Mouse (Mus musculus) urinary bladder, postnatal 14 days (tissue): ENCODE data around the gene Spata2.
A peak's percentile ranks its signal among the peaks of the same experiment; 100 is the strongest.

Source experiments
- DNase-seq: peaks from one replicate; pipeline ENCODE4 v3.0.0; 2021; ENCODE audit warnings: low spot score

Gene Spata2

GRCm38 (mm10) chr2:167510485-167510884, 17.8 kb upstream of the Spata2 start:
- DNase-seq: no peak

DNA sequence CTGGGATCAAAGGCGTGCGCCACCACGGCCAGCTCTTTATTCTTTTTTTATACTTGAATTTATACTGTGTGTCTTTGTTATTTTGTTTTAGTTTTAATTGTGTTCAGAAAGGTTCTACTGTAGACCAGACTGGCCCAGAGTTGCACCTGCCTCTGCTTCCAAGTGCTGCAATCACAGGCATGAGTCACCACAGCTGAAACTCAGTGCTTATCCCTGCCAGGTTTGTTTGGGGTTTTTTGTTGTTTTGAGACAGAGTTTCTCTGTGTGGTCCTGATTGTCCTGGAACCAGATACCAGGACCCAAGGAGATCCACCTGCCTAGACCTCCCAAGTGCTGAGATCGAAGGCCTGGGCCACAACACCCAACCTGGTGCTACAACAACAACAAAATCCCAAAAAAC, 15.9 kb upstream of the Spata2 start:
- DNase-seq: no peak

DNA sequence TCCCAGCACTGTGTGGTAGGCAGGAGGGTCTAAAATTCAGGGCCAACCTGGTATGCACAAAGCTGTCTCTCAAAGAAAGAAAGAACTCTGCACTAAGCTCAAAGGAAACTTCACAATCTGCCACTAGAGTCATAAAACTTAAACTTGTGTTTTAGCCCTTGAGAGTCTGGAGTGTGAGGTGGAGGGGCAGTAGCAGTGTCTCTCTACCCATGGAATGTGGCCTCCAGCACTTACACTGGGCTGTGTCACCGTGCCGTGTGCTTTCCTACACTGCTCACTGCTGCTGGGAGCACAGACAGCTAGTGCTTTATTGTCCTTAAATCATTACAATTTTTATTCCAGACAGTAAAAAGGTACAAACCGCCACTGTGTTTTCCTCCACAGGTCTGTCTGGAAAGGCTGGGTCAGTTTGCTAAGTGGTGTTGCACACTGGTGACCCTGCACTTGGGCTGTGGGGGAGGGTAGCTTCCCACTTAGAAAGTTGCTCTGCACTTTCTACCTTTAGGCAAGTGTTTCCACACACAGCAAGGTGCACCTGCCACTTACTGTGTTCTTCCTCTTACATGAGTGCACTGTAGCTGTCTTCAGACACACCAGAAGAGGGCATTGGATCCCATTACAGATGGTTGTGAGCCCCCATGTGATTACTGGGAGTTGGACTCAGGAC, 15.2 kb upstream of the Spata2 start:
- no peak for DNase-seq

GRCm38 (mm10) chr2:167506546-167507260, 14.0 kb upstream of the Spata2 start:
- DNase-seq: no peak

GRCm38 (mm10) chr2:167505127-167505526, 12.4 kb upstream of the Spata2 start:
- DNase-seq: no peak

GRCm38 (mm10) chr2:167503896-167504349, 11.2 kb upstream of the Spata2 start:
- peak; percentile 57 for DNase-seq

DNA sequence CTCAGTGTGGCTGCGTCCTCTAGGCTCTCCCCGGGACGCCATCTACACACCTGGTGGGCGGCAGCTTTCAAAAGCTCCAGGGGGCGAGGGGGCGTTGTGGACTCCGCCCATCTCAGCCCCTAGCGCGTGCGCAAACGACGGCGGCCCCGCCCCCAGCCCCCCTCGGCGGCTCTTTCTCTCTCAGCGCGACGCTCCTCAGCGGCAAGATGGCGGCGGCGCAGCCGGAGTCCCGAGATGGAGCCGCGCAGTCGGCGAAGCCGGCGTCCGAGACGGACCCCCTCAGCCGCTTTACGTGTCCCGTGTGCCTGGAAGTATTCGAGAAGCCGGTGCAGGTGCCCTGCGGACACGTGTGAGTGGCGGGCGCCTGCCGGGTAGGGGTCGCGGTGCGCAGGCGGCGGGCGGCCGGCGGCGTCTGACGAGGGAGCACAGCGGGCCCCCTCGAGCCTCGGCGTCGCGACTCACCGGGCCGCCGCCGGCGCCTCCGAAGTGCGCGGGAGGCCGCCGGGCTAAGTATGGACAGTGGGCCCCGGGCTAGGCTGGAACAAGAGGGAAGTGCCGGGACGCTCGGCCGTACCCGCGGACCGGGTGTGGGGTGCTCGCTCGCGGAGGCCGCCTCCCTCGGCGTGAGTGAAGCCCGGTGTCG, 10.7 kb upstream of the Spata2 start:
- peak; percentile 90 for DNase-seq

- no peak for DNase-seq
Measured at GRCm38 (mm10) chr2:167502554-167503252, 10.0 kb upstream of the Spata2 start.

GRCm38 (mm10) chr2:167497272-167497671, 4.6 kb upstream of the Spata2 start:
- peak; percentile 55 for DNase-seq

DNA sequence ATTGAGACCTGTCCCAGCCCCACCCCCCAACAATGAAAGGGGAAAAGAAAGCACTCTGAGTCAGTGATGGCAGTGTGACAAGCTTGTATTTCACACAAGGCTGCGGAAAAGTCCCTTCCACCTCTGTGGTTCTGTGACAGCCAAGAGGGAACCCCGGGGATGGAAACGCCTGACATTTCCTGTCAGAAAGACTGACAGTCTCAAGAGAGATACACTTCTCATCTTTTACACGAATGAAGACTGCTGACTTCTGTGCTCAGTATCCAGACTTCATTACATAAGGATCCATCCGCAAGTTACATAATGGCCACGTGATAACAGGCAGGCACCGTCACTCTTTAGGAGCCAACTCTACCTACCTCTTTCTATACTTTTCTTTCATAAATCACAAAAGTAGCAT, 3.8 kb upstream of the Spata2 start:
- DNase-seq: no peak

- peak; percentile 41 for DNase-seq
Measured at GRCm38 (mm10) chr2:167491757-167492708, 654 bp downstream of the Spata2 start, which contains the start of gene Rnf114. Rnf114 (plus strand) TSS chr2:167492645.

GRCm38 (mm10) chr2:167490813-167491525, 1.7 kb downstream of the Spata2 start:
- DNase-seq: no peak

- DNase-seq: no peak
Measured at GRCm38 (mm10) chr2:167487994-167488393, 4.7 kb downstream of the Spata2 start.

DNA sequence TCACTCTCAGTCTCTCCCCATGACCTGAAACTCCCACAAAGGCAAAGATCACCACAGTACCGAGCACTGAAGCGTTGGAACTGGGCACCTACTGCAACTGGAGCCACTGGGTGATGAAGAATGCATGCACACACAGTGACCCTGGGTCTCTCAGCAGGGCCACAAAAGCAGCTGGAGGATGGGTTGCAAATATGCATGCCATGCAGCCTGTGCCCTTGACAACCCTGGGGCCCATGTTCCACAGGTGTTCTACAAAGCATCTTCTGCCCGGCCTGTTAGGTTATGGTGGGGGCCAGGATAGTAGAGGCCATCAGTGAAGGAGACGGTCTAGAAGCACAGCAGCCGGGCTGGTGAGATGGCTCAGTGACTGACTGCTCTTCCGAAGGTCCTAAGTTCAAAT, 5.1 kb downstream of the Spata2 start:
- no peak for DNase-seq

- no peak for DNase-seq
Measured at GRCm38 (mm10) chr2:167486573-167486972, 6.1 kb downstream of the Spata2 start.

DNA sequence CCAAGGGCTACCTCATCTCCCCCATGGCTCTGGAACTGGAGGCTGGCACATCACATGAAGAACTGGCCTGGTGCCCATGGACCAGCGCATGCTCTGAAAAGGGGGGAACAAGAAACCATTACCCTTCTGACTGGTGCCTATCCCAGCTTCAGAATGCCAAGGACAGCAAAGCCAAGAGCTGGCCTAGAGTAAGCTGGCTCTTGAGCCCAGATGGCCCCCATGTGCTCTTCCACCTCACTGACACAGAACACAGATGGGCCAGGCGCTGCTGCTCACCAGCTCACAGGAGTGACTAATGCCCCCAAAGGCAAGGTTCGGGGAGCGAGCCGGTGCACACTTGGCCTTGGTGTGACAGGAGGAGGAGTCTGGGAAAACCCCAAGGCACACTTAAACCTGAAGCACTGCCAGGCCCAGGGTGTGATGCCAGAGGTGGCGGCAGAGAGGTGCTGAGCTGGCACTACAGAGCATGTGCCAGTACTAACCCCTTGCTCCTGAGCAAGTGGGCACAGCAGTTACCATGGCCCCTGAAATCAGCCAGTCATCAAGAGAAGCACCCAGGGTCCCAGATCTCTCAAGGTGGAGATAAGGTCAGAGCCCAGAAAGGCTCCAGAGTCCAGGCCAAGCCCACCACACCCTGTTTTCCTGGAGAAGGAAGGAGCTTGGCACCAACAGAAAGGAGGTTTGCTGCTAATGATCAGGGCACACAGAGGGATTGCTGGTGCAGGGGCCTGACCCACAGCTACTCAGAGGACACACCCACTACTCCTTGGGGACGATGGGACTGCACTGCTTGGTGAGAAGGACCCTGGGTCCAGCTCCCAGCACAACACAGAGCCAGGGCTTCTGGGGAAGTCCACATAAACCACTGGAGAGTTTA, 6.9 kb downstream of the Spata2 start:
- DNase-seq: peak; percentile 36

- no peak for DNase-seq
Measured at GRCm38 (mm10) chr2:167484932-167485331, 7.8 kb downstream of the Spata2 start.

GRCm38 (mm10) chr2:167483827-167484410, 8.8 kb downstream of the Spata2 start:
- no peak for DNase-seq
